Mouse (Mus musculus) adrenal gland (tissue): ENCODE measurements around the gene Aloxe3.

ENCODE experiments used
- intact Hi-C: fragments of 180-260 bp; cut with DNase I; formaldehyde crosslinking; loops from one replicate; pipeline ENCODE4 v1.15.1; 2025

Aloxe3 gene

GRCm38 (mm10) chr11:69169313-69169712 is 43.6 kb downstream of the Aloxe3 start:
- intact Hi-C loops: no loop called here

GRCm38 (mm10) chr11:69171626-69172025 is 45.9 kb downstream of the Aloxe3 start:
- intact Hi-C loops: no loop called here

- intact Hi-C loops: no loop called here
These were observed 46.9 kb downstream of the Aloxe3 start for GRCm38 (mm10) chr11:69172606-69173005.

- intact Hi-C loops: no loop called here
These were observed 49.0 kb downstream of the Aloxe3 start for GRCm38 (mm10) chr11:69174722-69175121.

GRCm38 (mm10) chr11:69178525-69178924 is 52.8 kb downstream of the Aloxe3 start:
- intact Hi-C loops: no loop called here

GRCm38 (mm10) chr11:69179512-69179911 is 53.8 kb downstream of the Aloxe3 start:
- intact Hi-C loops: no loop called here

- intact Hi-C loops: no loop called here
These were observed 54.4 kb downstream of the Aloxe3 start for GRCm38 (mm10) chr11:69180120-69180519.

GRCm38 (mm10) chr11:69185031-69185430 is 59.3 kb downstream of the Aloxe3 start:
- intact Hi-C loops: no loop called here

GRCm38 (mm10) chr11:69185936-69186335 is 60.2 kb downstream of the Aloxe3 start:
- intact Hi-C loops: no loop called here

- intact Hi-C loops: loop anchor here (1.0 kb wide), 1 partner anchor 51 kb away; no protein-coding TSS in a partner anchor
These were observed 67.1 kb downstream of the Aloxe3 start for GRCm38 (mm10) chr11:69192840-69193239.

GRCm38 (mm10) chr11:69196766-69197165 is 71.1 kb downstream of the Aloxe3 start:
- intact Hi-C loops: no loop called here

- intact Hi-C loops: no loop called here
These were observed 71.5 kb downstream of the Aloxe3 start for GRCm38 (mm10) chr11:69197194-69197593.

- intact Hi-C loops: no loop called here
These were observed 72.0 kb downstream of the Aloxe3 start, which contains the start of gene Alox8 for GRCm38 (mm10) chr11:69197743-69198142. TSS of gene Alox8 (minus strand) at chr11:69197843.
